Mouse (Mus musculus): ENCODE data around the gene Ptrhd1.

Gene Ptrhd1

GRCm38 (mm10) chr12:4245742-4246141 lies 11.9 kb downstream of the Ptrhd1 start:
- no peak for DNase-seq (ENCODE audit: low spot score)

GRCm38 (mm10) chr12:4249786-4250185 lies 16.0 kb downstream of the Ptrhd1 start:
- DNase-seq (ENCODE audit: low spot score) = no peak

DNA sequence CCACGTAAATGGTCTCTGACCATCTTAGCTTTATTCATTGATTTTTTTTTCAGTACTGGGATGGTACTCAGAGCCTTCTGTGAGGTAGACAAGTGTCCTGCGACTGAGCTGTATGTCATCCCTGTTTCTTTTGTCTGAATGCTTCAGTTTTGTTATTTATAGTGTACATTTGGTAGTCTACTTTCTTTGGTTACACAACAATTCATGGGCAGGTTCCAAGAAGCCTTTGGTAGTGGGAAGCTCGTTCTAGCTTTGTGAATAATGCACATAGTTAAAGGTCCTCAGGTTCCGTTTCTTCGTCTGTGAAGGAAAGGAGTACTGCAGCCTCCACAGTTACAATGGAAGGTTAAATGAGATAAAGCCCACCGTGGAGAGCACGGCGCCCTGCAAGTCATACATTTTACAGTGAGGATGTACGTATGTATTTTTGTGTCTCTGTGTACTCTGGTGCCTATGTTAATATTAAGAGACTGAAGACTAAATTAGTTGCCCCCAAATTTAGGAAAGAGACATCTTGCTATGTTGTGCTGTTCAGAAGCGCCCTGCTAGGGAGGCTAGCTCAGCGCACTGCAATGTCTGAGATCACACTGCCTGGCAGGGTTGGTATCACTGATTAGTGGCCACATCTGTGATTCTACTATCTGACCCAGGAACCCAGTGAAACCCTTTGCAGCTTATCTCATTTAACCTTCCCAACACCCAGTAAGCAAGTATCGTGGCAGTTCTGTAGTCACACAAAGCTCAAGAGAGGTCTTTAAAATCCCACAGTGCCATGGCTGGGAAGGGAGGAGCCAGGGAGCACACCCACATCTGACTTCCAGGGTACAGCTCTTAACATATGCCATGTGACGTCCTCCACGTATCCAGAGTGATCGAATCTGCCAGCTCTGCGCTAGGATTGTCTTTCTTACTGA lies 19.2 kb downstream of the Ptrhd1 start:
- no peak for DNase-seq (ENCODE audit: low spot score)

GRCm38 (mm10) chr12:4267765-4268164 lies 33.9 kb downstream of the Ptrhd1 start:
- DNase-seq (ENCODE audit: low spot score) = no peak

- DNase-seq (ENCODE audit: low spot score) = no peak
Measured at GRCm38 (mm10) chr12:4271078-4271477, 37.3 kb downstream of the Ptrhd1 start.

GRCm38 (mm10) chr12:4278978-4279755 lies 45.3 kb downstream of the Ptrhd1 start:
- no peak for DNase-seq (ENCODE audit: low spot score)

DNA sequence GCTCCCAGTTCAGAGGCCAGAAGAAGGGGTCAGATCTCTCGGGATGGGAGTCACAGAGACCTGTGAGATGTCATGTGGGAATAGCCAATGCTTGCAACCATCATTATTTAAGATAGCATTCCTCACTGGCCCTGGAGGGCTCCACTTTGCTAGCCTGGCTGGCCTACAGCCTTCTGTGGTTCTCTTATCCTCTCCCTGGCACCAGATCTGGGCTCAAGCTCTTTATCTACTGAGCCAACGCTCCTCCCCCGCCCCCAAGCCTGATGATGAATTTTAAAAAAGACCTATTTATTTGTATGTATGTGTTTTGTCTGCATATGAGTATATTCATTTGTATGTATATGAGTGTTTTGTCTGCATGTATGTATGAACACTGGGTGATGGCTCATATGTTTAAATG lies 46.1 kb downstream of the Ptrhd1 start:
- no peak for DNase-seq (ENCODE audit: low spot score)

- no peak for DNase-seq (ENCODE audit: low spot score)
Measured at GRCm38 (mm10) chr12:4285186-4285585, 51.4 kb downstream of the Ptrhd1 start.
